Mouse (Mus musculus) myocyte (in vitro differentiated cells): Measurements from ENCODE around the gene 1700020L24Rik. TPM values are rescaled to one million over a fixed set of nuclear protein-coding genes. Genes with fewer than 3 reads are reported as not detected.

Experiments used
- H3K27me3 ChIP-seq: one replicate; pipeline ENCODE4 v1.6.1; 2011; ENCODE audit not compliant: control insufficient read depth, insufficient read depth, insufficient read length
- H3K36me3 ChIP-seq: one replicate; pipeline ENCODE4 v1.6.1; 2011; ENCODE audit not compliant: control insufficient read depth, insufficient read depth
- H3K4me2 ChIP-seq: one replicate; pipeline ENCODE4 v1.6.1; 2011; ENCODE audit warnings: low read depth, control low read depth
- H3K4me3 ChIP-seq: one replicate; pipeline ENCODE4 v1.5.1; 2011; ENCODE audit warnings: mild to moderate bottlenecking, control low read depth, moderate library complexity
- H3K79me2 ChIP-seq: one replicate; pipeline ENCODE4 v1.6.1; 2011; ENCODE audit not compliant: control insufficient read depth, insufficient read depth
- H3ac ChIP-seq: one replicate; pipeline ENCODE4 v1.6.1; 2011; ENCODE audit not compliant: control insufficient read depth, insufficient read length
- CEBPB ChIP-seq: IDR thresholded peaks from 2 replicates; pipeline ENCODE4 v1.6.1; 2011; ENCODE audit warnings: mild to moderate bottlenecking, moderate library complexity; ENCODE audit not compliant: poor library complexity, insufficient read depth, severe bottlenecking
- E2F4 ChIP-seq: IDR thresholded peaks from one replicate; pipeline ENCODE4 v1.6.1; 2011; ENCODE audit warnings: mild to moderate bottlenecking, control low read depth, moderate library complexity; ENCODE audit not compliant: insufficient read depth
- MAX ChIP-seq: IDR thresholded peaks from one replicate; pipeline ENCODE4 v1.6.1; 2011; ENCODE audit warnings: low read depth, mild to moderate bottlenecking, control low read depth
- MYOD1 ChIP-seq, 3 experiments: IDR thresholded peaks; one replicate each; pipeline ENCODE4 v1.6.1; 2011; ENCODE audit warnings: control low read depth in 2 of 3, low read depth in 2 of 3, mild to moderate bottlenecking in 2 of 3, moderate library complexity in 1 of 3; ENCODE audit not compliant: insufficient read length in 2 of 3, control insufficient read depth in 1 of 3
- MYOG ChIP-seq, 3 experiments: IDR thresholded peaks; one replicate each; pipeline ENCODE4 v1.6.1; 2011; ENCODE audit warnings: control low read depth in 2 of 3, low read depth in 2 of 3, mild to moderate bottlenecking in 2 of 3; ENCODE audit not compliant: insufficient read length in 2 of 3, control insufficient read depth in 1 of 3, insufficient read depth in 1 of 3
- POLR2A ChIP-seq: IDR thresholded peaks from one replicate; pipeline ENCODE4 v1.6.1; 2011; ENCODE audit warnings: low read depth, mild to moderate bottlenecking, control low read depth, moderate library complexity; ENCODE audit not compliant: insufficient read length
- POLR2AphosphoS2 ChIP-seq: IDR thresholded peaks from one replicate; pipeline ENCODE4 v1.6.1; 2011; ENCODE audit warnings: low read depth, control low read depth; ENCODE audit not compliant: insufficient read length
- REST ChIP-seq: IDR thresholded peaks from one replicate; pipeline ENCODE4 v1.6.1; 2011; ENCODE audit warnings: mild to moderate bottlenecking, control low read depth, moderate library complexity; ENCODE audit not compliant: insufficient read depth, insufficient read length
- SRF ChIP-seq: IDR thresholded peaks from one replicate; pipeline ENCODE4 v1.6.1; 2011; ENCODE audit warnings: low read depth; ENCODE audit not compliant: control insufficient read depth, insufficient read length
- TCF12 ChIP-seq: IDR thresholded peaks from one replicate; pipeline ENCODE4 v1.6.1; 2011; ENCODE audit warnings: mild to moderate bottlenecking, control low read depth; ENCODE audit not compliant: poor library complexity, insufficient read depth, severe bottlenecking
- TCF3 ChIP-seq: IDR thresholded peaks from one replicate; pipeline ENCODE4 v1.6.1; 2011; ENCODE audit warnings: low read depth, control low read depth; ENCODE audit not compliant: insufficient read length
- USF1 ChIP-seq: IDR thresholded peaks from one replicate; pipeline ENCODE4 v1.6.1; 2011; ENCODE audit warnings: low read depth, mild to moderate bottlenecking, control low read depth, moderate library complexity
- polyA plus RNA-seq: library from polyadenylated mRNA; unstranded; fragments of >200 nt; fragmentation: generic; extraction: Trizol; gene quantifications from one replicate; pipeline ENCODE4 v1.2.1, GENCODE M21; 2012; ENCODE audit warnings: missing spikeins

The 1700020L24Rik gene
- polyA plus RNA-seq, 1 experiment: 12.0 TPM

DNA sequence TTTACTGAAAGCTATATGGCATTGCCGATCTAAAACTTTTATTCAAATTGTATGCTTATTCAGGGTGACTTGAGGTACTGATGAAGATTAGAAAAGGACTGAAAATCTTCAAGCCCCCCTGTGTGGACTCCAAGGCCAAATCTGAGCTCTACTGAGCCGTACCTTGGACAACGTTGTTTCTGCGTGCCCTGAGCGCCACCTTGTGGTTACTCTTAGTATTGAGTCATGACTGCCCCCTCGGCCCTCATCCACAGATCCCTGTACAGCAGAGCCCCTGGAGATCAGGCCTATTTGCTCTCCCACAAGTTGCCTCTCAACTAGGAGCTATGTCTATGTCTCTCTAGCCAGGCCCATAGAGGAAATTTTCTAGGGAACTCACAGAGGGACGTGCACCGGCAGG is 12.8 kb upstream of the 1700020L24Rik start:
- Histone ChIP-seq H3ac (no peak overlapping the region), H3K4me3 (no peak overlapping the region), H3K27me3 (peaks cover 16% of the 10 kb centered on the region), H3K79me2 (no peaks in the 10 kb centered on the region), H3K36me3 (no peaks in the 10 kb centered on the region), H3K4me2 (no peak overlapping the region)
- peak; percentile 52 for TF ChIP-seq REST
- no peak for TF ChIP-seq POLR2AphosphoS2

DNA sequence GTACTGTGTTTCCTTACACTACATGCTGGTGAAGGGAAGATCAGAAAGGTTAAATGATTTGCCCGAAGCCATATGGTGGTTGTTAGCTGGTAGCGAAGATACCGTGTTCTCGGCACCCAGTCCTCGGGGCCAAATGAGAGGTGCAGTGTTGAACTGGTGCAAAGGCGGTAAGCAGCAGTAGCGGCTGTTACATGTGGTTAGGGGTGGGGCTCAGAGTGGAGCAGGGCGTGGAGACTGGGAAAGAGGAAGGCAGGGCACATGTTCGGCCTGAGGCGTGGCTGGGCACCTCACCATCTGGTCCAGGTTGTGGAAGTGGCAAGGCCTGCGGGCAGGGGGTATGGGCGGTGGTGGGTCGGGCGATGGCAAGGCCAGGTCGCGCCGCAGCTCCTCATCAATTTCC is 10.5 kb upstream of the 1700020L24Rik start:
- H3K27me3 ChIP-seq: peaks cover 23% of the 10 kb centered on the region
- H3K4me3 ChIP-seq: no peak overlapping the region

GRCm38 (mm10) chr11:83429355-83429754 is 8.1 kb upstream of the 1700020L24Rik start, which contains the start of gene Gas2l2:
Gene Gas2l2, minus strand, starts transcription at chr11:83429455.
- no peak within 1 kb of the TSS for H3K4me3 ChIP-seq
- TF ChIP-seq TCF3 (no peak), SRF (no peak), POLR2A (no peak), MYOG (IDR thresholded peaks at IDR 0.05; ENCODE audit: control insufficient read depth in 1 of 3, insufficient read depth in 1 of 3, insufficient read length in 2 of 3, low read depth in 2 of 3) (no peak), MAX (no peak), TCF12 (no peak), POLR2AphosphoS2 (no peak), CEBPB (no peak), E2F4 (no peak), MYOD1 (IDR thresholded peaks at IDR 0.05; ENCODE audit: control insufficient read depth in 1 of 3, insufficient read length in 2 of 3, low read depth in 2 of 3) (no peak), REST (no peak), USF1 (no peak)
- no peaks in the 10 kb centered on the region for H3K36me3 ChIP-seq
- no peak within 1 kb of the TSS for H3K4me2 ChIP-seq
- H3ac ChIP-seq: no peak within 1 kb of the TSS
- H3K27me3 ChIP-seq: peaks cover 23% of the 10 kb centered on the region
- no peaks in the 10 kb centered on the region for H3K79me2 ChIP-seq

More for the DNA sequence above, 10.5 kb upstream of the 1700020L24Rik start:
- Histone ChIP-seq H3K79me2 (no peaks in the 10 kb centered on the region), H3ac (no peak overlapping the region), H3K36me3 (no peaks in the 10 kb centered on the region), H3K4me2 (peak overlapping the region; percentile 18)
- no peak for TF ChIP-seq TCF12
- TF ChIP-seq MYOD1 (IDR thresholded peaks at IDR 0.05; ENCODE audit: control insufficient read depth in 1 of 3, insufficient read length in 2 of 3, low read depth in 2 of 3): peak in 2 of 3 experiments; percentile 20 to 68
- peak in 2 of 3 experiments; percentile 46 to 84 for TF ChIP-seq MYOG (IDR thresholded peaks at IDR 0.05; ENCODE audit: control insufficient read depth in 1 of 3, insufficient read depth in 1 of 3, insufficient read length in 2 of 3, low read depth in 2 of 3)
- peak; percentile 32 for TF ChIP-seq TCF3

DNA sequence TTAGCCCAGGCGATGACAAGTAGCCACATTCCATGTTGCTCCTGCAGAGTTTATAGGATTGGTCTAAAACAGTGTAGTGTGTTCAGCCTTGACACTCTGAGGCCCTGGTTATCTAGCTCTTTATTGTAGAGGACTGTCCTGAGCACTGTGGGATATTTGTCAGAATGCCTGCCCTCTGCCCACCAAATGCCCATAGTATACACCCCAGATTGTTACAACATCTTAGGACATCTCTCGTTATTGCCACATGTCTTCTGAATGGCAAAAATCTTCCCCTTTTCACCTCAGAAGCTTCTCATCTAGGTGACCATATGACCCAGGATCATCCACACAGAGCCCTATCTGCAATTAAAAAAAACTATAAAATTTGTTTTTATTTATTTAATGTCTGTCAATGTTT is 4.9 kb upstream of the 1700020L24Rik start:
- Histone ChIP-seq H3K36me3 (no peaks in the 10 kb centered on the region), H3K4me3 (no peak overlapping the region), H3K4me2 (no peak overlapping the region), H3K79me2 (no peaks in the 10 kb centered on the region), H3K27me3 (peaks cover 8% of the 10 kb centered on the region), H3ac (no peak overlapping the region)
- TF ChIP-seq TCF3: no peak
- TF ChIP-seq TCF12: no peak

GRCm38 (mm10) chr11:83439426-83440060 is 2.1 kb downstream of the 1700020L24Rik start:
- Histone ChIP-seq H3K36me3 (no peaks in the 10 kb centered on the region), H3K4me3 (peak overlapping the region; percentile 26), H3ac (no peak overlapping the region), H3K79me2 (no peaks in the 10 kb centered on the region), H3K4me2 (no peak overlapping the region), H3K27me3 (no peaks in the 10 kb centered on the region)
- TF ChIP-seq CEBPB: no peak
- TF ChIP-seq SRF: no peak
- no peak for TF ChIP-seq TCF12
- no peak for TF ChIP-seq USF1
- TF ChIP-seq TCF3: no peak
- no peak for TF ChIP-seq MYOG (IDR thresholded peaks at IDR 0.05; ENCODE audit: control insufficient read depth in 1 of 3, insufficient read depth in 1 of 3, insufficient read length in 2 of 3, low read depth in 2 of 3)
- no peak for TF ChIP-seq REST
- TF ChIP-seq E2F4: no peak
- TF ChIP-seq MYOD1 (IDR thresholded peaks at IDR 0.05; ENCODE audit: control insufficient read depth in 1 of 3, insufficient read length in 2 of 3, low read depth in 2 of 3): no peak
- TF ChIP-seq MAX: no peak
- TF ChIP-seq POLR2AphosphoS2: no peak
- TF ChIP-seq POLR2A: no peak
